Mouse (Mus musculus): Measurements from ENCODE around the gene Ntf3. TPM values are rescaled to one million over a fixed set of nuclear protein-coding genes. Genes with fewer than 3 reads are reported as not detected.

Ntf3 gene
- polyA plus RNA-seq (2015; fragmentation: Nextera tagmentation; extraction: Ambion mirVana): 5.2 and 5.5 TPM in 2 replicates

DNA sequence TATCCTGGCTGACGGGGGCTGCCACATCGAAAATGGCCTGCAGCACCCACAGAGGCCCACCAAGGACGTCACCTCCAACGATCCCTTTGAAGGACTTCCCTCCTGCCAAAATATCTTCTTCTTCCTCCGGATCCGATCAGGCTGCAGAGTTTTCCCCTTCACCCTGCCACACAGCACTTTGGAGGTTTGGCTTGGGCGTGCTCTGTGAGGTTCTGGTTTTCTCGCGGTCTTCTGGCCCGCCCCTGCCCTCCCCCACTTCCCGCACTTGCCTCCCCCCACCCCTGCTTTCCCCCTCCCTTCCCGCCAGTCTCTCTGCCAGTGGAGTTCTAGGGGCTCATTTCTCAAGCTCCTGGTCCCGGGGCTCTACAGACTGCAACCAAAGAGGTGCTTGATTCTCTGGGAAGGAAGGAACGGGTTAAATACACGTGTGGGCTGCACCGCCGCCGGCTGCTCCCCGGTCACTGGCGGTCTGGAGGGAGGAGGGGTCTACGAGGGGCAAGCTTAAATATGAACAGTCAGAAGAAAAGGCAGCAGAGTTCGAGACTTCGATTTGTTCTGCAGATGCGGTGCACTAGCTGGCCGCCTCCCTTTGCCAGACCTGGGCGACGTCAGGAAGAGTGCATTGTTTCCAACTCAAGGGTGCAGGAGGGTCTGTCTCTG lies at the start of gene Ntf3:
Ntf3 (minus strand) TSS at position 363 of the 660 bp plus-strand sequence.
- Histone ChIP-seq H3K4me2 (ENCODE audit: low read length) (peak within 1 kb of the TSS; percentile 58), H3K9ac (ENCODE audit: low read depth, low read length) (peak within 1 kb of the TSS; percentile 33; the same call in 1 of the 2 replicates), H3K9me3 (ENCODE audit: control insufficient read depth, low read length) (no peaks in the 10 kb centered on the region), H3K27me3 (replicated peaks; ENCODE audit: control insufficient read depth, insufficient read depth, low read length) (peaks cover 34% of the 10 kb centered on the region), H3K36me3 (ENCODE audit: control insufficient read depth, insufficient read depth, low read length) (no peaks in the 10 kb centered on the region), H3K4me1 (ENCODE audit: control insufficient read depth, insufficient read depth, low read depth, low read length) (peaks cover 33% of the 10 kb centered on the region), H3K27ac (ENCODE audit: low read depth, low read length) (no peak within 1 kb of the TSS), H3K4me3 (ENCODE audit: low read length) (peak within 1 kb of the TSS; percentile 24)
- WGBS: 2% methylated on average over 27 of the region's 27 CpGs
- no peak for ATAC-seq

DNA sequence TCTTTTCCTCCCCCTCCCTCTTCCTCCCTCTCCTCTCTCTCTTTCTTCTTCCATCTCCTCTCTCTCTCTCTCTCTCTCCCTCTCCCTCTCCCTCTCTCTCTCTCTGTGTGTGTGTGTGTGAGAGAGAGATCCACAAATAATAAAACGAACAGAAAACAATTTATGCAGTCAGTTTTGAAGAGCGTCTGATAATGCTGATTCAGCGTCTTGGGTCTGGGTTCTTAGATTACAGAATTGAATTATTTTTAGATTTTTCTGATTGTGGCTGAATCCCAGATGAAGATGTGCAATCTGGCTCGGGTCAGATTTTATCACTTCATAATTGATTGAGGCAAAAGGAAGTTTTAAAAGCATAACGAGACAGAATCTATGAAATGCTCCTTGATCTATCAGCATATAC lies 46.6 kb upstream of the Ntf3 start:
- ATAC-seq: no peak
- no peak overlapping the region for H3K27ac ChIP-seq (ENCODE audit: low read depth, low read length)
- WGBS: 80% methylated on average over 5 of the region's 5 CpGs

DNA sequence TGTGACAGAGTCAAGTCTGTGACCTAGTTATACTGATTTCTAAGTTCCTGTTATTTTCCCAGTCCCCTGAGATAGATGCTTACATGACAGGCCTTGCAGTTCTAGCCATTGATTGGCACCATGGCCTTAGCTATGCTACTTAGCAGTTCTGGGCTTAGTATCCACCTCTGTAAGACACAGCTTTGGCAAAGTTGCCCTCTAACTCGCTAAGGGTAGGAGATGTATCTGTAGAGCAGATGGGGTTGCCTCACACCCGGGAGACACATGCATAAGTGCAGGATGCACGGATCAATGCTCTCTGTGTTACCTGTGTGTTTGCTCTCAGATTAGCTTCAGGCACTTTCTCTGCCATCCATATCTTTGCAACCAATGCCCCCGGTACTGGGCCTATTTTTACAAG lies 36.7 kb upstream of the Ntf3 start:
- Histone ChIP-seq H3K27me3 (replicated peaks; ENCODE audit: control insufficient read depth, insufficient read depth, low read length) (no peaks in the 10 kb centered on the region), H3K4me2 (ENCODE audit: low read length) (no peak overlapping the region), H3K36me3 (ENCODE audit: control insufficient read depth, insufficient read depth, low read length) (no peaks in the 10 kb centered on the region), H3K4me3 (ENCODE audit: low read length) (no peak overlapping the region), H3K9ac (ENCODE audit: low read depth, low read length) (no peak overlapping the region), H3K4me1 (ENCODE audit: control insufficient read depth, insufficient read depth, low read depth, low read length) (no peaks in the 10 kb centered on the region), H3K9me3 (ENCODE audit: control insufficient read depth, low read length) (no peaks in the 10 kb centered on the region), H3K27ac (ENCODE audit: low read depth, low read length) (no peak overlapping the region)
- 82% methylated on average over 4 of the region's 4 CpGs for WGBS
- ATAC-seq: no peak; the same call in 1 of the 2 replicates

More for the DNA sequence above, 46.6 kb upstream of the Ntf3 start:
- Histone ChIP-seq H3K4me2 (ENCODE audit: low read length) (no peak overlapping the region), H3K4me1 (ENCODE audit: control insufficient read depth, insufficient read depth, low read depth, low read length) (no peaks in the 10 kb centered on the region), H3K9me3 (ENCODE audit: control insufficient read depth, low read length) (no peaks in the 10 kb centered on the region), H3K4me3 (ENCODE audit: low read length) (no peak overlapping the region), H3K9ac (ENCODE audit: low read depth, low read length) (no peak overlapping the region), H3K36me3 (ENCODE audit: control insufficient read depth, insufficient read depth, low read length) (no peaks in the 10 kb centered on the region), H3K27me3 (replicated peaks; ENCODE audit: control insufficient read depth, insufficient read depth, low read length) (no peaks in the 10 kb centered on the region)

DNA sequence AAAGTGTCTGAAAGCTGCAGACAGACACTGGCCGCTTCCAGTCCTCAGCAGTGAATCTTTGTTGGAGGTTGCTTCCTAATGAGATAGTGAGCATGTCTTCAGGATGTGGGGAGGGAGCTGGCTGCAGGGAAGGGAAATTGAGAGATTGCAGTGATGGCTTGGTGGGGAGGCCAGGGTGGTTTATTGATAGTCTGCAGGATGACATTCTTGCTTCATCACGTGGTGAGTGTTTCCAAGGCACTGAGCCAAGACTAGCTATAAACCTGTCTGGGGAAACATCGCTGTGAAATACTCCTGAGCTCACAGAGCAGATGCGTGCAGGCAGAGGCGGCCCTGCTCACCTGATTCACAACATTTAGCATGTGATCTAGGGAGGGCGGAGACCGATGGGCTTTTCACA lies 36.2 kb upstream of the Ntf3 start:
- no peak overlapping the region for H3K9ac ChIP-seq (ENCODE audit: low read depth, low read length)
- peak; percentile 77 for ATAC-seq
- no peaks in the 10 kb centered on the region for H3K9me3 ChIP-seq (ENCODE audit: control insufficient read depth, low read length)
- H3K27me3 ChIP-seq (replicated peaks; ENCODE audit: control insufficient read depth, insufficient read depth, low read length): no peaks in the 10 kb centered on the region
- no peak overlapping the region for H3K4me3 ChIP-seq (ENCODE audit: low read length)
- no peak overlapping the region for H3K4me2 ChIP-seq (ENCODE audit: low read length)
- H3K4me1 ChIP-seq (ENCODE audit: control insufficient read depth, insufficient read depth, low read depth, low read length): no peaks in the 10 kb centered on the region
- no peaks in the 10 kb centered on the region for H3K36me3 ChIP-seq (ENCODE audit: control insufficient read depth, insufficient read depth, low read length)
- WGBS: 57% methylated on average over 7 of the region's 7 CpGs
- H3K27ac ChIP-seq (ENCODE audit: low read depth, low read length): no peak overlapping the region

DNA sequence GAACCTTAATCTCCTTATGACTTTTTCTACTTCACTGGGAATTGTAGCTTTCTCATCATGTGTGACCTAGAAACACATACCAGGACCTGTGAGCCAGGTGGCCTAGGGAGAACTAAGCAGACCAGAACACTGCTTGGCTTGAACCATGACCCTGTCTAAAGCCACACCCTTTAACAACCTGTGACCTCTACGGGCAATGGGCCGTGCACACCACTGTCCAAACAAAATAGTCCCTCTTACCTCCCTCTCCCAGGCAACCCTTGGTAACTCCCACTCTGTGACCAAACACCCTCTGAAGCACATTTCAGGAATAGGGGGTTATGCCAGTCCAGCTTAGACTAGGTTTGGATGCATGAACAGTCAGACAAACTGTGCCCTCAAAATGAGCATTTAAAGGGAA lies 35.0 kb upstream of the Ntf3 start:
- Histone ChIP-seq H3K4me2 (ENCODE audit: low read length) (no peak overlapping the region), H3K4me3 (ENCODE audit: low read length) (no peak overlapping the region), H3K36me3 (ENCODE audit: control insufficient read depth, insufficient read depth, low read length) (no peaks in the 10 kb centered on the region), H3K27ac (ENCODE audit: low read depth, low read length) (no peak overlapping the region), H3K27me3 (replicated peaks; ENCODE audit: control insufficient read depth, insufficient read depth, low read length) (no peaks in the 10 kb centered on the region), H3K9me3 (ENCODE audit: control insufficient read depth, low read length) (no peaks in the 10 kb centered on the region), H3K4me1 (ENCODE audit: control insufficient read depth, insufficient read depth, low read depth, low read length) (no peaks in the 10 kb centered on the region), H3K9ac (ENCODE audit: low read depth, low read length) (no peak overlapping the region)
- WGBS: 87% methylated on average over 2 of the region's 2 CpGs
- ATAC-seq: no peak

DNA sequence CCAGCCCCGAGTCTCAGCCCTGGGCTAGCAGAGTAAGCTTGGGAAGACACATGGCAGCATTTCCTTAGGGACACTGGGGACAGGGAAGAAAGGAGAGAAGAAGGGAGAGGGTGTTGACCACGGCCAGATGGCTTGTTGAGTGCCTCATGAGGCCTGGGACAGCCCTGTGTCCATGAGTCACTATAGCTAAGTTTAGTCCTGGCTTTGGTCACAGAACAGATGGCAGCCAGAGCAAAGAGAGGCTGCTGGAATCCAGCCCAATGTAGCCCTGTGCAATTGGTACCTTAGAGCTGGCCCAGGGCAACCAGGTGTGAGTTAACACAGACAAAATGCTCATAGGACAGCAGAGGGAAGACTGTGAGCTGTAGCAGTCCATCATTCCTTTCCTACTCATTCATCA lies 33.2 kb upstream of the Ntf3 start:
- no peaks in the 10 kb centered on the region for H3K36me3 ChIP-seq (ENCODE audit: control insufficient read depth, insufficient read depth, low read length)
- no peaks in the 10 kb centered on the region for H3K9me3 ChIP-seq (ENCODE audit: control insufficient read depth, low read length)
- no peak for ATAC-seq
- H3K27ac ChIP-seq (ENCODE audit: low read depth, low read length): no peak overlapping the region
- H3K9ac ChIP-seq (ENCODE audit: low read depth, low read length): no peak overlapping the region
- 75% methylated on average over 2 of the region's 2 CpGs for WGBS
- no peaks in the 10 kb centered on the region for H3K27me3 ChIP-seq (replicated peaks; ENCODE audit: control insufficient read depth, insufficient read depth, low read length)
- no peak overlapping the region for H3K4me2 ChIP-seq (ENCODE audit: low read length)
- H3K4me1 ChIP-seq (ENCODE audit: control insufficient read depth, insufficient read depth, low read depth, low read length): no peaks in the 10 kb centered on the region
- H3K4me3 ChIP-seq (ENCODE audit: low read length): no peak overlapping the region

DNA sequence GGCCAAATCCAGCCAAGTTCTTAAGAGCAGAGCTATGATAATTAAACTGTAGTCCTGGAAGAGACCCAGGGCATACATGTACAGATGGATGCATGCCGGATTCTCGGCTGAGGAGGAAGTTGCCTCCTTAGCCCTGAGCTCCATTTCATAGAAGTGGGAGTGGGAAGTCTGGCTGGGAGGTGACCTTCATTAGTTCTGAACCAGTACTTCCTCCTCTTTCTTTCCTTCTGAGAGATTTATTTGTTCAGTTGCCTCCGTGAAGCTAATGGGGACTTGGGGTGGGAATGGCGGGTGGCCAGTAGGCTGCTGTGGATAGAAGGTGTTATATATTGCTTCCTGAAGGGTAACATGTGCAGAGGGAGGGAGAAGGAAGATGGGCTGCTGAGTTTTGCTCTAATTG lies 28.1 kb upstream of the Ntf3 start:
- Histone ChIP-seq H3K4me3 (ENCODE audit: low read length) (no peak overlapping the region), H3K9me3 (ENCODE audit: control insufficient read depth, low read length) (no peaks in the 10 kb centered on the region), H3K27ac (ENCODE audit: low read depth, low read length) (no peak overlapping the region), H3K4me2 (ENCODE audit: low read length) (no peak overlapping the region), H3K27me3 (replicated peaks; ENCODE audit: control insufficient read depth, insufficient read depth, low read length) (no peaks in the 10 kb centered on the region), H3K36me3 (ENCODE audit: control insufficient read depth, insufficient read depth, low read length) (no peaks in the 10 kb centered on the region), H3K4me1 (ENCODE audit: control insufficient read depth, insufficient read depth, low read depth, low read length) (no peaks in the 10 kb centered on the region), H3K9ac (ENCODE audit: low read depth, low read length) (no peak overlapping the region)
- WGBS: 71% methylated on average over 4 of the region's 4 CpGs
- ATAC-seq: no peak

DNA sequence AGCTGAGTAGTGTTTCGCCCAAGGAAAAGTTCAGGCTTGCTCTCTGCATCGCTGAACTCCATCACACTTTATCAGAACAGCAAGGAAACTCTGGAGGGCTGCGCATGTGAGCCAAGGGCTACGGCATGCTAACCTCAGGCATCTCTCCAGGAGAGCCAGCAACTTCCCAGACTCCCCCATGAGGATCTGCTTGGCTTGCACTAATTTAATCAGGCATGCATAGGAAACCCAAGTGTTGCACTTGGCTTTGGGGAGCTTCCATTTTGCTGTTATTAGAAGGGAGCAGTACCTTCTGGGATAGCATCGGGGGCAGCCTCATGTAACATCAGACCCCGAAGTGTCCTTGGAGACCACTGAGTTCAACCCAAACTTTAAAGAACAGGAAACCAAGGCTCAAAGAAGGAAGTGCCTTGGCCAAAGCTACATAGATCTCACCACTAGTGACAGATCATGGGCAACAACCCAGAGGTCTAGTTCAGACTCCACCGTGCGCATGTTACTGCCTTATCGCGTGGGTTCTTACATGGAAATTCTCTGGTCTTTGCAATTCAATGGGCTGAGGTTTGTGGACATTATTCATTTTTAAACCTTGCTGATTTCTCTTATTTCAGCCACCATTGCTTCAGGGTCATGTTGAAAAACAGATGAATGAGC lies 23.6 kb upstream of the Ntf3 start:
- no peaks in the 10 kb centered on the region for H3K4me1 ChIP-seq (ENCODE audit: control insufficient read depth, insufficient read depth, low read depth, low read length)
- no peak overlapping the region for H3K9ac ChIP-seq (ENCODE audit: low read depth, low read length)
- no peak overlapping the region for H3K27ac ChIP-seq (ENCODE audit: low read depth, low read length)
- WGBS: 85% methylated on average over 10 of the region's 10 CpGs
- no peaks in the 10 kb centered on the region for H3K36me3 ChIP-seq (ENCODE audit: control insufficient read depth, insufficient read depth, low read length)
- no peak overlapping the region for H3K4me2 ChIP-seq (ENCODE audit: low read length)
- no peaks in the 10 kb centered on the region for H3K27me3 ChIP-seq (replicated peaks; ENCODE audit: control insufficient read depth, insufficient read depth, low read length)
- ATAC-seq: no peak
- H3K4me3 ChIP-seq (ENCODE audit: low read length): no peak overlapping the region
- no peaks in the 10 kb centered on the region for H3K9me3 ChIP-seq (ENCODE audit: control insufficient read depth, low read length)

DNA sequence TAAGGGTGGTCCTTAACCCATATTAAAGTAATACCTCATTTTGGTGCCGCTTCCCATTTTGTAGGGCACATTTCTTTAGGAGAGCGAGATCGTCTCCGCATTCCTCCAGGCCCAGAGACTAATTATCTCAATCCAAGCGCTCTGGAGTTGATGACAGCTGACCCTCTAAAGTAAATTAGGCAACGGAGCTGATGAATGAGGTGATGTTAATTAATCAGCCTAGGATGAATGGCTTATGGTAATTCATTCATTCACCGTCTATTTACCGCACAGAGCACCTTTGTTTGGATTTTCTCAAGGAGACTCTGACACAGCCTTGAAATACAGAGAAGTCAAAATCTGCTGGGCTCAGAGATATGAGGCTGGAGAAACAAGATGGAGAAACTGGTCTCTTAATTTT lies 20.7 kb upstream of the Ntf3 start:
- H3K27ac ChIP-seq (ENCODE audit: low read depth, low read length): no peak overlapping the region
- H3K9ac ChIP-seq (ENCODE audit: low read depth, low read length): no peak overlapping the region
- no peaks in the 10 kb centered on the region for H3K9me3 ChIP-seq (ENCODE audit: control insufficient read depth, low read length)
- H3K4me3 ChIP-seq (ENCODE audit: low read length): no peak overlapping the region
- H3K27me3 ChIP-seq (replicated peaks; ENCODE audit: control insufficient read depth, insufficient read depth, low read length): no peaks in the 10 kb centered on the region
- no peaks in the 10 kb centered on the region for H3K36me3 ChIP-seq (ENCODE audit: control insufficient read depth, insufficient read depth, low read length)
- no peaks in the 10 kb centered on the region for H3K4me1 ChIP-seq (ENCODE audit: control insufficient read depth, insufficient read depth, low read depth, low read length)
- no peak overlapping the region for H3K4me2 ChIP-seq (ENCODE audit: low read length)
- WGBS: 39% methylated on average over 8 of the region's 8 CpGs
- 0 out of 2 replicates have a peak, but pooled peaks have one; percentile 6 for ATAC-seq
